Mouse (Mus musculus) regulatory T cell (primary cell): ENCODE measurements around the gene Ggcx.
"Not testable (repeated sequence)": the region's sequence is repeated elsewhere in the genome, so short reads cannot be mapped to it uniquely, and the experiment has no call there.

Experiments used
- in situ Hi-C: fragments of 300-600 bp; cut with MboI, MseI; formaldehyde crosslinking; loops from one replicate; pipeline ENCODE4 v1.15.1; 2025; ENCODE audit warnings: high pct_unique_total_duplicates

The Ggcx gene

DNA sequence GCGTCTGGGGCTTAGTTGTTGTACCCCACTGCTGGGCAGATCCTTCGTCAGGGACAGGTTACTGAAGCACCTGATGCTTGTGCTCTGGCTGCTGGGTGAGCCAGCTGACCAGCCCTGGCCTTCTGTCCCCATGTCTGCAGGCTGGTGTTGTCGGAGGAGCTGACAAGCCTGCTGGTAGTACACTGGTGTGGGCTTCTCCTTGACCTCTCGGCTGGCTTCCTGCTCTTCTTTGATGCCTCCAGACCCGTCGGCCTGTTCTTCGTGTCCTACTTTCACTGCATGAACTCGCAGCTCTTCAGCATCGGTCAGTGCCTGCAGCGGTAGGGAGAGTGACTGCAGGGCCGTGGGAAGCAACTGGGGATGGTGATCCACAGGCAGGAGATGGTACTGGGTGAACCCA, 11.5 kb downstream of the Ggcx start:
- in situ Hi-C loops: loop anchor here (5.0 kb wide), 2 partner anchors 102 to 142 kb away; no protein-coding TSS in a partner anchor

- in situ Hi-C loops: loop anchor here (5.0 kb wide), 2 partner anchors 99 to 139 kb away; no protein-coding TSS in a partner anchor
Measured at GRCm38 (mm10) chr6:72428036-72428435, 13.9 kb downstream of the Ggcx start.

GRCm38 (mm10) chr6:72429061-72429842, 15.1 kb downstream of the Ggcx start:
- in situ Hi-C loops: loop anchor here (5.0 kb wide), 2 partner anchors 98 to 138 kb away; no protein-coding TSS in a partner anchor

- in situ Hi-C loops: no loop called here
Measured at GRCm38 (mm10) chr6:72430989-72431921, 17.1 kb downstream of the Ggcx start.

DNA sequence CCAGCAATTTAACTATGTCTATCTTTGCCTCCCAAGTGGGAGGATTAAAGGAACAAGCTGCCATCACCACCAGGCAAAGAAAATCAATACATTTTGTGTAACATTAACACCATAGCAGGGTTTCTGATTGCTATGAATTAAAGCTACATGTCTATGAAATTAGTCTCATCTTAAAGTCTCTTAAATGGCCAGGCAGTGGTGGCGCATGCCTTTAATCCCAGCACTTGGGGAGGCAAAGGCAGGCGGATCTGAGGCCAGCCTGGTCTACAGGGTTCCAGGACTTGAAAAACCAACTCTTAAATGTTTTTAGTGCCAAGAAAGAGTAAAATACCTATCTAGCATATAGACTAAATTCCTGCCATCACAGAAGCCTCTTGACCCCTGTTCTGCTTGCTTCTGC, 18.0 kb downstream of the Ggcx start:
- in situ Hi-C loops: no loop called here

DNA sequence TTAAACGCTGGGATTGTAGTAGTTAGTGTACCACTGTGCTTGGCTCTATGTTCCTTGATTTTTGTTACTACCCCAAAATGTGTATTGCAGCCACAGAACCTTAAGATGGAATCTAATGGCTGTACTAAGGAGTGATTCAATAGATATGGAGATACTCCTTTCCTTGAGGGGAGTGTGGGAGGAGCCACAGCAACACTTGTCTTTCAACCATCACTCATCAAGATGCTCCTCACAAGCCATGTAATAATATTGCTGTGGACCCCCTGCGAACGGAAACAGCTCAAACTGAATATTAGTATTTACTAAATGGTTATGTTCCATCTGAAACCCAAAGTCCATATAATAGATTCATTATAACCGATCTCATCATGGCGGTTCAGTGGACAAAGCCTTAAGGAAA, 24.1 kb downstream of the Ggcx start:
- in situ Hi-C loops: no loop called here

DNA sequence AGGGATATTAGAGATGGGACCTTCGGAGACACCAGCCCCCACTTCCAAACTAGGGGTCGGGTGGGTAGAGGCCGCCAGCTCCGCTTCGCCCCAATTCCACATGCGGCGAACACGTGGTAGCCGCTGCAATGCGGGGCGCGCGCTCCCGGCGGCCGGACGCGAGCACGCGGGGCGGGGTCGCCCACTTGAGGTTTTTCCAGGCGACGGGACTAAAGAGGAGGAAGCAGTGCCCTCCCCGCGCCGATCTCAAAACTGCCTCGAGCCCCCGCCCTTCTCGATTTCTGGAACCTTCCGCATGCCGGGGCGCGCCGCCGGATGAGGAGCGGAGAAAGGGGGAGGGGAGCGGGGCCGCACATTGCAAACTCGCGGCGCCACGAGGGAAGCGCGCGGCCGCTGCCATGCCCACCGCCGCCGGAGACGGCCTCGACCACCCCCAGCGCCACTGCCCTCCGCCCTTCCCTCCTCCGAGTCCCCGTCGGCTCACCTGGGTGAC, 24.8 kb downstream of the Ggcx start:
- in situ Hi-C loops: no loop called here

DNA sequence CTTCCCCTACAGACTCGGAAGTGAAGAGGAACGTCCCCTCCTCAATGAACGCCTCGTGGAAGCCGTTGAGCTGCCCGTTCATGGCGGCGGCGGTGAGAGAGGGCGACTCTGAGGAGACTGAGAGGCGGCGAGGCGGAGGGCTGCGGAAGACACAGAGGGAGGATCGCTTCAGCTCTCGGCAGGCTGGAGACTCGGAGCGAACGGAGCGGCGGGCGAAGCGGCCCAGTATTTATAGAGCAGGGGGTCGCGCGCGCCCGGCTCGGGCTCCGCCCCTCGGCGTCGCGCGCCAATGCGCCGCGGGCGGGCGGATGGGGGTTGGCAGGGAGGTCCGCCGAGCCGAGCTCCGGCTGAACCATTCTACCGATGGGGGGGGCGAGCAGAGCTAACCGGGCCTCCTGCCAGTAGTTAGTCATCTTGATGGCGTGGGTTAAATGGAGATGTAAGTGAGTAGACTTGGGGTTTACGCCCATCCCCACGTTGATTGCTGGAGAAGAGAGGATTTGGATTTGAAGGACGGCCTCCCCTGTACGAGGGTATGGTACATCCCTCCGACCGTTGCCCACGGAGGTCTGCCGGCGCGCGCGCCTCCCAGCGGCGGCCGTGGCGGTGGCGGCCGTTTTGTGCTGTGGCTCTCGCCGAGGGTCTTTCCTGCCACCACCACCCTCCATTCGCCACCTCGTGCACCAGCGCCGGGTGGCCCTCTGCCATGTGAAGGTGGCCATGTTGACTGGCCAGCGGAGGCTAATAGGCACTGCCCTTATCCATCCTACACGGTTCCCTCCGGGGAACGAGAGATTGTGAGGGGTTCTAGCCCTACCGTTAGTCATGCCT, 25.5 kb downstream of the Ggcx start, which contains the start of gene Mat2a:
Gene Mat2a (minus strand): TSS at position 204 of the 831 bp plus-strand sequence.
- in situ Hi-C loops: no loop called here

DNA sequence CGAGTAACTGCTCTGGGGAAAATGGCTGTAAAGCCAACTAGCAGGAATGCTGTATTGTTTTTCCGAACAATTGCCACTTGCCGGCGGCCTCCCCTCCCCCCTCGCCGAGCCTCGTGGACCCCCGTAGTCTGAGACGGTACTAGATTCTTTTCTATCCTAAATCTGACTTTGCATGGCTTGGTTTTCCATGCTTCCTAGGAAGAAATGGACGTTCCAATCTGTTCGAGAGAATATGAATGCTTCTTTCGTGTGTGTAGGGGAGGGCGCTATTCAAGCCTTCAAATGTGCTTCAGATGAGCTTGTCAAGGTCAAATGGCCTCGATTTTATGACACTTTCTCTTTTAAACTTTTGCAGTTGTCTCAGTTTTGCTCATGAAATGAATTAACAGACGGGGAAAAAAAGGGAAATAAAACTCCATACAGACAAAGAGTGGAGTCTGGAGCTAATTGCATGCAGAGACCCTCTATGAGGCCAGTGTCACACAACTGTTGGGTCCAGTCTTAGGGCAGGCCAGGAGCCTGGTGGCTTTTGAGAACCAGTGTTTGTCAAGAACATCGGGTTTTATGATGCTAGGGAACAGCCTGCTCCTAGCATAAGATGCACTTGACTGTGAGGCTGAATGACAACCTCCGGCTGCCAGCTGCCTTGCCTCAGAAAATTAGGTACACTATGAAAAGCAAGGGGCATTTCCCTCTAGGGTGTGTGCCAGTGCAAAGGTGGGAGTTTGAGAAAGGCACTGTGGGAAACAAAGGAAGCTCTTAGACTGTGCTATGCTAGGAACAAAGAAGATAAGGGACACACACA, 26.3 kb downstream of the Ggcx start:
- in situ Hi-C loops: no loop called here

GRCm38 (mm10) chr6:72442921-72443604, 29.0 kb downstream of the Ggcx start:
- in situ Hi-C loops: no loop called here

DNA sequence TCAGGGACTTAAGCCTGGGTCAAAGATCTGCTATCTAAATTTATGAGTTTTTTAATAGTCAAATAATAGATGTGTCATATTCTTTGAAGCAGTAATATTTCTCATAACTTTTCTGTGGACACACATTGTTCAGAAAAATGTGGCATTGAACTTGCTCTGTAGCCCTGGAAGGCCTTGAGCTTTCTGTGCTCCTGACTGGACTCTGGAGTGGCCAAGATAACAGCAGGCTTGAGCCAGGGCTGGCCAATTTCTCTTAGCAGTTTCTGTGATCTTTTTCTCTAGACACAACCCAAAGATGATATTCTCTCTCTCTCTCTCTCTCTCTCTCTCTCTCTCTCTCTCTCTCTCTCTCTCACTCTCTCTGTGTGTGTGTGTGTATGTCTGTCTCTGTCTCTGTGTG, 30.9 kb downstream of the Ggcx start:
- in situ Hi-C loops: no loop called here

- in situ Hi-C loops: no loop called here
Measured at GRCm38 (mm10) chr6:72447487-72447886, 33.4 kb downstream of the Ggcx start.

GRCm38 (mm10) chr6:72451778-72452177, 37.7 kb downstream of the Ggcx start:
- in situ Hi-C loops: not testable (repeated sequence)

GRCm38 (mm10) chr6:72452329-72452728, 38.2 kb downstream of the Ggcx start:
- in situ Hi-C loops: no loop called here

GRCm38 (mm10) chr6:72453578-72453977, 39.5 kb downstream of the Ggcx start:
- in situ Hi-C loops: no loop called here

GRCm38 (mm10) chr6:72454072-72454746, 40.1 kb downstream of the Ggcx start:
- in situ Hi-C loops: no loop called here

GRCm38 (mm10) chr6:72454833-72455373, 40.8 kb downstream of the Ggcx start:
- in situ Hi-C loops: no loop called here

DNA sequence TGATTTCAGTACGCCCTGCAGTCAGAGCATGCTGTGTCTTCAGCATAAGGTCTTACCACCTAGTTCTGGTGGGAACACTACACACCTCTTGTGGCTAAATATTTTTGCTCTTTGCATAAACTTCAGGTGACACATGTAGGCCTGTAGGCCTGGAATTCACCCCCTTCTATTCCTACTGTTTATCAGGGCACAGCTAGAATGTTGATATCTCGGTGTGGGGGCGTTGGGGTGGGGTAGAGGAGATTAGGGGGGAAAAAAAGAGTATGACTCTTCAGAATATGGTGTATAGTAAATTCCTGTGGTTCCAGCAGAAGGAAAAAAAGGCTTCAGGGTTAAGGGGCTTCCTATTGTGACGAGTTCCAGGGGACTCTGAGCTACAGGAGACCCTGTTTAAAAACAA, 42.5 kb downstream of the Ggcx start:
- in situ Hi-C loops: no loop called here

DNA sequence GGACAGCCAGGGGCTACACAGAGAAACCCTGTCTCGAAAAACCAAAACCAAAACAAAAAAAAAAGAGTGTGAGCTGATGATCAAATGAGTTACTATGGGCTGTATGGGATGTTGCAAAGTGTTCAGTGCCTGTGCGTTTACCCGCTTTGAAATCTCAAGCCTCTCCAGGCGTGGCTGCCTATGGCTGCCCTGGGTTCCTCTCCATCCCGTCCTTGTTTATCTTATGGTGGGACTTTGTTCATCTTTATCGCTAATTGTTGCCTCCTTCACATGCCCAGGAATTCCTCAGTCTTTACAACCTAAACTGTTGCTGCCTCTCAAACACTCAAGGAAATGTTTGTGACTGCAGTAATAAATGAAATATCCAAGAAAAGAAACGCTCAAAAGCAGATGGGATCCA, 44.3 kb downstream of the Ggcx start:
- in situ Hi-C loops: no loop called here
